Mouse (Mus musculus) testis, postnatal 10 days (tissue): ENCODE results near the gene Samhd1.

Experiments used
- DNase-seq: peaks from one replicate; pipeline ENCODE4 v3.0.0; 2021; ENCODE audit warnings: low spot score

The Samhd1 gene

GRCm38 (mm10) chr2:157095005-157095755 is 39.9 kb downstream of the Samhd1 start:
- peak; percentile 90 for DNase-seq

- DNase-seq, result peak; percentile 66
These were observed 43.0 kb downstream of the Samhd1 start for GRCm38 (mm10) chr2:157092024-157092423.

- DNase-seq, result no peak
These were observed 47.3 kb downstream of the Samhd1 start for GRCm38 (mm10) chr2:157087536-157088317.

- no peak for DNase-seq
These were observed 48.3 kb downstream of the Samhd1 start, which contains the start of gene Tldc2 for GRCm38 (mm10) chr2:157086796-157087195. Gene Tldc2, plus strand, starts transcription at chr2:157087055.

- DNase-seq, result no peak
These were observed 50.1 kb downstream of the Samhd1 start for GRCm38 (mm10) chr2:157084831-157085585.

GRCm38 (mm10) chr2:157081960-157082359 is 53.1 kb downstream of the Samhd1 start:
- no peak for DNase-seq

- DNase-seq, result no peak
These were observed 53.7 kb downstream of the Samhd1 start for GRCm38 (mm10) chr2:157081331-157081730.

GRCm38 (mm10) chr2:157079701-157080180 is 55.3 kb downstream of the Samhd1 start:
- no peak for DNase-seq

- peak; percentile 88 for DNase-seq
These were observed 56.0 kb downstream of the Samhd1 start, which contains the start of gene Soga1 for GRCm38 (mm10) chr2:157078793-157079700. Gene Soga1, minus strand, starts transcription at chr2:157079254.

- peak; percentile 63 for DNase-seq
These were observed 56.8 kb downstream of the Samhd1 start for GRCm38 (mm10) chr2:157078059-157078792.

- peak; percentile 88 for DNase-seq
These were observed 57.4 kb downstream of the Samhd1 start for GRCm38 (mm10) chr2:157077641-157078058.

- DNase-seq, result peak; percentile 63
These were observed 57.9 kb downstream of the Samhd1 start for GRCm38 (mm10) chr2:157077160-157077559.

- no peak for DNase-seq
These were observed 58.5 kb downstream of the Samhd1 start for GRCm38 (mm10) chr2:157076585-157076984.

GRCm38 (mm10) chr2:157075685-157076084 is 59.4 kb downstream of the Samhd1 start:
- DNase-seq, result no peak

- DNase-seq, result no peak
These were observed 59.8 kb downstream of the Samhd1 start for GRCm38 (mm10) chr2:157075226-157075625.

- no peak for DNase-seq
These were observed 60.3 kb downstream of the Samhd1 start for GRCm38 (mm10) chr2:157074772-157075171.

GRCm38 (mm10) chr2:157074186-157074724 is 60.8 kb downstream of the Samhd1 start:
- no peak for DNase-seq

- no peak for DNase-seq
These were observed 61.5 kb downstream of the Samhd1 start for GRCm38 (mm10) chr2:157073378-157074052.

GRCm38 (mm10) chr2:157072316-157072990 is 62.6 kb downstream of the Samhd1 start:
- no peak for DNase-seq
